Mouse (Mus musculus): ENCODE measurements at regions not wholly inside any gene's neighbourhood (a gene's known extent, or its start where the extent isn't known, plus 50 kb on each side); places are given as distances from the start of the nearest gene placed in this dataset.

- TF ChIP-seq CTCF (IDR thresholded peaks at IDR 0.05; ENCODE audit: borderline replicate concordance, insufficient read depth, low read length) (no peak), POLR2A (IDR thresholded peaks at IDR 0.05; ENCODE audit: low read depth, low read length) (no peak)
These were observed 291.4 kb upstream of the Nt5c1b start for GRCm38 (mm10) chr12:10078341-10078740.

Data from embryonic fibroblast, embryonic 13.5 days (primary cell).